Mouse (Mus musculus) cerebellum, postnatal 10 days (tissue): ENCODE measurements around the gene Yipf2.
A peak's percentile ranks its signal among the peaks of the same experiment; 100 is the strongest.
"Not testable (repeated sequence)": the region's sequence is repeated elsewhere in the genome, so short reads cannot be mapped to it uniquely, and the experiment has no call there.

ENCODE experiments used
- DNase-seq, 2 experiments: peaks; one replicate each; pipeline ENCODE4 v3.0.0; 2021; ENCODE audit warnings: mixed read lengths in 2 of 2

Gene Yipf2

GRCm38 (mm10) chr9:21598198-21598597 is 5.6 kb upstream of the Yipf2 start:
- peak; percentile 62 to 68 for DNase-seq

- DNase-seq, result no peak
Measured at GRCm38 (mm10) chr9:21594838-21595237, 2.2 kb upstream of the Yipf2 start.

- DNase-seq, result not testable (repeated sequence)
Measured at GRCm38 (mm10) chr9:21594350-21594749, 1.7 kb upstream of the Yipf2 start.

- DNase-seq, result peak; percentile 65 to 68
Measured at GRCm38 (mm10) chr9:21593122-21593721, 594 bp upstream of the Yipf2 start.

GRCm38 (mm10) chr9:21591831-21592702 is 561 bp downstream of the Yipf2 start:
- peak; percentile 39 to 60 for DNase-seq

DNA sequence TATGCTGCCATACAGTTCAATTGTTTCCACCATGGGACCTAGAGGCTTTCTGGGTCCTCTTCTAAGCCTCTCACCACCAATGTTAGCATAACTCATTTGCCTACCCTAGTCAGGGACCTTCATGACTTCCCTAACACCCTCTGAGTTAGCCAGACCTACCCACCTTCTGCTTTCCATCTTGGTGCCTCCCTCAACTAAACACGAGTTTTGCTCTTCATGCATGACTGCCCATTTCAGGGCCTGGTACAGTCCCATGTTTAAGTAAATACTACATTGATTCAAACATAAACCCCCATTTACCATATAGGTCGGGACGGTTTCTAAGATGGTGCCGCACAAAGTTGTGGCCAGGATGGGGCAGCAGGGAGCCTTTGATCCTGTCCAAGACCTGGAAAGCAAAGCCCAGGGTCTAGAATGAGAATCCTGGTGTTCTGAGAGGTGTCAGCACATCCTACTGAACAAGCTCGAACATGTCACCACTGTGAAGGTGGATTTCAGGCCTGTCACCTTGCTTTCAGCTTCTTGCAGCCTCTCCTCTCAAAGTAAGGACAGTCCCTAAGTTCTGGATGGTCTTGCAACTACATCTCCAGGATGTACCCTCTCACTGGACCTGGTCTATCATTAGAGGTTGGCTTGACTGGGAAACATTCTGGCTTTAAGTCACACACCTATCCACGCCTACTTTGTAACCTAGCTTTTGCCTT is 1.3 kb downstream of the Yipf2 start:
- DNase-seq, result no peak

GRCm38 (mm10) chr9:21589538-21589937 is 3.1 kb downstream of the Yipf2 start:
- DNase-seq, result no peak

GRCm38 (mm10) chr9:21588350-21588749 is 4.3 kb downstream of the Yipf2 start:
- no peak for DNase-seq

DNA sequence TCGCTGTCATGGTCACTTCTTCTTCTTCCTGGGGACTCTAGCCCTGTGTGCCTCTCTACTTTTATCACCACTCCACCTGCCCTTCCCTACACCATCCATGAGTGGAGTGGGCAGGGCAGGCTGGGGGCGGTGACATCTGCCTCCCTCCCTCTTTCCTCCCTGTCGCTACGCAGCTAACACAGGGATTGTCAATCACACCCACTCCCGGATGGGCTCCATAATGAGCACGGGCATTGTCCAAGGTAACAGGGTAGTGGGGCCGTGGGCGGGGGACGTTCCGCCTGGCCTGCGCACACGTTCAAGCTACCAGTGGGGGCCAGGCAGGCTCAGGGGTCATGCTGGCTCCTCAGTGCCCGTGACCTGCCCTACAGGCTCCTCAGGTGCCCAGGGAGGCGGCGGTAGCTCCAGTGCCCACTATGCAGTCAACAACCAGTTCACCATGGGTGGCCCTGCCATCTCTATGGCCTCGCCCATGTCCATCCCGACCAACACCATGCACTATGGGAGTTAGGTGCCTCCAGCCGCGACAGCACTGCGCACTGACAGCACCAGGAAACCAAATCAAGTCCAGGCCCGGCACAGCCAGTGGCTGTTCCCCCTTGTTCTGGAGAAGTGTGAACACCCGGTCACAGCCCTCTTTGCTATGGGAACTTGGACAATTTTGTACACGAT is 4.8 kb downstream of the Yipf2 start:
- DNase-seq, result no peak

DNA sequence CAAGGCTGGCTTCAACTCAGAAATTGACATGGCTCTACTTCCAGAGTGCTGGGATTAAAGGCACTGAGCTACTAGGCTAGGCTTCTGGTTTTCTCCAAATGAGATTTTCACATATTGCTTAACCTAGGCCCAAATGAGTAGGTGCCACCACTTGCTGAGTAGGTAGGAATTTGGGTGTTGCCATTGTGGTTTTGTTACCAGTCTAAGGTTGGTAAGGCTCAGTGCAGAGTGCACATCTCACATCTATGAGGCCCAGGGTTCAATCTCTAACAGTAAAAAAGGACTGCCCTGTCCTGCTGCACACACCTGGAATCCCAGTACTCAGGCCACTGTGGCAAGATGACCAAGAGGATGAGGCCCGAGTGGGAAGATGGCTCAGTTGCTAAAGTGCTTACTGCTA is 7.2 kb downstream of the Yipf2 start:
- DNase-seq, result no peak

GRCm38 (mm10) chr9:21578226-21578625 is 14.4 kb downstream of the Yipf2 start:
- DNase-seq, result peak; percentile 69 to 78

GRCm38 (mm10) chr9:21576286-21576685 is 16.3 kb downstream of the Yipf2 start:
- DNase-seq, result peak in 1 of 2 experiments; percentile 50

GRCm38 (mm10) chr9:21575253-21575652 is 17.4 kb downstream of the Yipf2 start:
- DNase-seq, result no peak

DNA sequence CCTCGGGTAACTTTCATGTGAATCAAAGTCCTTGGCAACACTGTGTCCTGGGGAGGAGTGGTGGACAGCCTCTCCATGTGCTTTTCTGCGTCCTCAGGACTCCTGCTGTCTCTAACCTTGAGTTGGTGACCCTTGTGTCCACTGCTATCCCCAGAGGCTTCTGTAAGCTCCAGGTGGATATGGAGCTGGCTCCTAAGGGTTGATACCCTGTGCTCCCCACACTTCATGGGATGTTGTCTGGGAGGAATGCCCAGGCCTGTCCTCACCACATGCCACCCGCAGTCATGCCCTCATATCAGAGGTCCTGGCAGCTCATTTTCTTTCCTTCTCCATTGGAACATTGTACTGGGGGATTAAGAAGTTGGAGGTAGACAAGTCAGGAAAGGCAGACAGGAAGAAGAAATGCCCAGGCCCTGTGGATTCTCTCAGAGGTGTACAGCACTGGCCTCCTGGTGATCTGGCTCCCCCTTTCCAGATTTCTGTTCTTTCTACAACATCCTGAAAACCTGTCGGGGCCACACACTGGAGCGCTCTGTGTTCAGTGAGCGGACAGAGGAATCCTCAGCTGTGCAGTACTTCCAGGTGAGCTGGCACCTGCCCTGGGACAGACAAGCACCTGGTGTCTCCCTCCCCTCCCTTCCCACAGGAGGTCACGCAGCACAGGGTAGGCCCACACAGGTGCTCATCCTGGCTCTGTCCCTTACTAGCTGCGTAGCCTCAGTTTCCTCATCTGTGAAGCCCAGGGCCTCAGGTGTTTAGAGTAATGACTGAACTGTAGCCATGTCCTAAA is 18.4 kb downstream of the Yipf2 start:
- DNase-seq, result no peak

DNA sequence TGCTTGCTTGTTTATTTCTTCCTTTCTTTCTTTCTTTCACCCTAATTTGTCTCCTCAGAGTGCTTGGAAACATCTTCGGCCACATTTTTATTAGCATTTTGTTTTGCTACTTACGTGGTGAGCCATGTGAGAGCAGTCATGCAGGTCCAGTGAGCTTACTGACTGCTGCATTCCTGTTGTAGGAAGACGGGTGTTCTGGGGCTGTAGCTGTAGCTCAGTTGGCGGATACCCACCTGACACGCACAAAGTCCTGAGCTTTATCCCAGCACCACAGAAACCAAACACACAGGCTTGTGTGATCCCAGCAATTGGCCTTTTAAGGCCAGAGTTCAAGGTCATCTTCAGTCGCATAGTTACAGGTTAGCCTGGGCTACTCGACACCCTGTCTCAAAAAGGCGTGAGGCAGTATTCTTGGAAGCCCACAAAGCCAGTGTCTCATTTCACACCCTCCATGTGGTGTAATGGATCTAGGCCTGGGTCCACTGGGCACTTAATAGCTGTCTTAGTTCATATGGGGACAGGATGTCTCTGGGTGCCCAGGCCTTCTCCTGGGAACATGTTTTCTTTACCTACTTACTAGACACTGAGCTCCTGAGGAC is 23.9 kb downstream of the Yipf2 start:
- DNase-seq, result no peak

DNA sequence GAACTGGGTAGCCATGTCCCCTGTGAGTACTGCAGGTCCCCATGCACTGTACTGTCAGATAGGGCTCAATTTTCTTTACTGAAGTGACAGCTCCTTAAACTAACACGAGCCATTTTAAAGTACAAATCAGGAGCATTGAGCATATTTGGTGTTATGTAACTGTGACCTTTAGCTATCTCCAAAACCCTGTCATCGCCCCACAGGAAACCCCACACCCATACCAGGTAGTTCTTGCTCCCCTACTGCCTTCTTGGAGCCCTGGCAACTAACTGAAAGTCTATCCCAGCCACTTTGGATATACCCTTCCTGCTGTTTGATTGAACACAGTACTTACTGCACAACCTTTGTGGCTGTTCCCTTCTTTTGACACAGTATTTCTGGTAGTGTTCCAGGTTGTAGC is 25.6 kb downstream of the Yipf2 start:
- DNase-seq, result no peak

DNA sequence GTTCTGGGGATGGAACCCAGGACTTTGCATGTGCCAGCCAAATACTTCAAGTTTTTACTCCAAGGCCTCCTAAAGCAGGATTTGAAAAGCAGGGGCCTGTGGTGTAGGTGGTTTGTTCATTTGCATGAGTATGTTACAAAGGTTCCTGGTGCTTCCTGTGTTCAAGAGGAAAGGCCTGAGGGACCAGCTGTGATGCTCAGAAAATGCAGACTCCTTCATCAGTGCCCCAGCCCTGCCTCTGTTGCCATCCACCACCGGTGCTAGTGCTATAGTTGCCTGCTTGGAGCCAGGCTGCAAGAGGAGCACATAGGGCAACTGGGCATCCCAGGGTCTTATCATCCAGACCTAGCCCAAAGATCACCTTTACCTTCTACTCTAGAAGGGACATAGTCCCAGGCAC is 26.1 kb downstream of the Yipf2 start:
- no peak for DNase-seq

- no peak for DNase-seq
Measured at GRCm38 (mm10) chr9:21565004-21565586, 27.5 kb downstream of the Yipf2 start.

GRCm38 (mm10) chr9:21564420-21564819 is 28.2 kb downstream of the Yipf2 start:
- DNase-seq, result no peak

DNA sequence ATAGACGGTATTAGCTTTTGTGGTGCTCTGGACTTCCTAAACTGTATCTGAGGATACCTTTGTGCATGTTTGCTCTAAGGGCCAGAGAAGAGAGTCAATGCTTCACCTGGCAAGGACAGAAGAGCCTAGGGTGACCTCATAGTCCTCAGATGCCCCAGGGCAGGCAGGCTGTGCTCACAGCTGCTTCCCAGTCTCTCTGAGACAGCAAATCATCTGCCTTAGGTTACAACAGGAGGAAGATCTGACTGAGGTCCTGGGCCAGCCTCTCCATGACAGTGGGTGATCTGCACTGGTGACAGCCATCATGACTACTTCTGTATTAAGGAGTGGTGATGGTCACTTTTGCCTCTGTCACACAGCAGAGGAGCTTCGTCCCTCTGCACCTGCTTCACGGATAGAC is 33.5 kb downstream of the Yipf2 start:
- DNase-seq, result no peak

DNA sequence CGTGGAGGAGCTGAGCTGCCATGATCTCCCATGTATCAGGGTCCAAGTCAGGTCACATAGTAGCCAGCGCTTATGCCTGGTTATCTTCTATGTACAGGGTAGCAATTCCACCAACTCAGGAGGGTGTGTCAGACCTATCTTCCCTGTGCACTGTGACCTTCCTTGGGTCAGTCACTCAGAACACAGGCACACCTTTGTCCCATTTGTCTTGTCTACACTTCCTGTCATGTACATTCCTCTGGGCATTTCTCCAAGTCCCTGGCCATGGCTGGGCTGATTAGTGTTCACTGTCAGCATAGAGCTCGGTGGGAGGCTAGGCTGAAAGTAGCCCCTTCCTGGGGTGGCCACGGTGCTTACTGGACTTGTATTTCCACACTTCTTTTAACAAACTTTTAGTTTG is 34.3 kb downstream of the Yipf2 start:
- no peak for DNase-seq
